Mouse (Mus musculus) myocyte (in vitro differentiated cells): Measurements from ENCODE around the gene Prph2.

Source experiments
- CEBPB ChIP-seq: IDR thresholded peaks from 2 replicates; pipeline ENCODE4 v1.6.1; 2011; ENCODE audit warnings: mild to moderate bottlenecking, moderate library complexity; ENCODE audit not compliant: poor library complexity, insufficient read depth, severe bottlenecking
- E2F4 ChIP-seq: IDR thresholded peaks from one replicate; pipeline ENCODE4 v1.6.1; 2011; ENCODE audit warnings: mild to moderate bottlenecking, control low read depth, moderate library complexity; ENCODE audit not compliant: insufficient read depth
- MAX ChIP-seq: IDR thresholded peaks from one replicate; pipeline ENCODE4 v1.6.1; 2011; ENCODE audit warnings: low read depth, mild to moderate bottlenecking, control low read depth
- MYOD1 ChIP-seq, 3 experiments: IDR thresholded peaks; one replicate each; pipeline ENCODE4 v1.6.1; 2011; ENCODE audit warnings: control low read depth in 2 of 3, low read depth in 2 of 3, mild to moderate bottlenecking in 2 of 3, moderate library complexity in 1 of 3; ENCODE audit not compliant: insufficient read length in 2 of 3, control insufficient read depth in 1 of 3
- MYOG ChIP-seq, 3 experiments: IDR thresholded peaks; one replicate each; pipeline ENCODE4 v1.6.1; 2011; ENCODE audit warnings: control low read depth in 2 of 3, low read depth in 2 of 3, mild to moderate bottlenecking in 2 of 3; ENCODE audit not compliant: insufficient read length in 2 of 3, control insufficient read depth in 1 of 3, insufficient read depth in 1 of 3
- POLR2A ChIP-seq: IDR thresholded peaks from one replicate; pipeline ENCODE4 v1.6.1; 2011; ENCODE audit warnings: low read depth, mild to moderate bottlenecking, control low read depth, moderate library complexity; ENCODE audit not compliant: insufficient read length
- POLR2AphosphoS2 ChIP-seq: IDR thresholded peaks from one replicate; pipeline ENCODE4 v1.6.1; 2011; ENCODE audit warnings: low read depth, control low read depth; ENCODE audit not compliant: insufficient read length
- TCF12 ChIP-seq: IDR thresholded peaks from one replicate; pipeline ENCODE4 v1.6.1; 2011; ENCODE audit warnings: mild to moderate bottlenecking, control low read depth; ENCODE audit not compliant: poor library complexity, insufficient read depth, severe bottlenecking
- USF1 ChIP-seq: IDR thresholded peaks from one replicate; pipeline ENCODE4 v1.6.1; 2011; ENCODE audit warnings: low read depth, mild to moderate bottlenecking, control low read depth, moderate library complexity

GRCm38 (mm10) chr17:46920855-46921254 is 10.6 kb downstream of the Prph2 start:
- TF ChIP-seq MYOG (IDR thresholded peaks at IDR 0.05; ENCODE audit: control insufficient read depth in 1 of 3, insufficient read depth in 1 of 3, insufficient read length in 2 of 3, low read depth in 2 of 3): no peak
- TF ChIP-seq POLR2AphosphoS2: no peak
- TF ChIP-seq POLR2A: no peak
- no peak for TF ChIP-seq E2F4
- no peak for TF ChIP-seq TCF12
- TF ChIP-seq CEBPB: no peak
- no peak for TF ChIP-seq USF1
- no peak for TF ChIP-seq MYOD1 (IDR thresholded peaks at IDR 0.05; ENCODE audit: control insufficient read depth in 1 of 3, insufficient read length in 2 of 3, low read depth in 2 of 3)
- no peak for TF ChIP-seq MAX
